Mouse (Mus musculus) midbrain, embryonic 16.5 days (tissue): ENCODE measurements around the gene Eif5. TPM values are rescaled to one million over a fixed set of nuclear protein-coding genes. Genes with fewer than 3 reads are reported as not detected.

ENCODE experiments used
- ATAC-seq: fragments of 200-750 bp; cut with Nextera tagmentation; 2 replicates; pipeline ENCODE4 v1.8.0; 2017; ENCODE audit warnings: moderate TSS enrichment
- H3K27ac ChIP-seq: fragments of 300-500 bp; sonication (generic); 2 replicates; pipeline ENCODE4 v1.5.1; 2014; ENCODE audit warnings: mild to moderate bottlenecking, low read length, mixed read lengths
- H3K27me3 ChIP-seq: fragments of 300-500 bp; sonication (generic); 2 replicates; pipeline ENCODE4 v1.6.1; 2014; ENCODE audit warnings: low read depth, low read length, mixed read lengths; ENCODE audit not compliant: control insufficient read depth, insufficient read depth
- H3K36me3 ChIP-seq: fragments of 300-500 bp; sonication (generic); 2 replicates; pipeline ENCODE4 v1.6.1; 2014; ENCODE audit warnings: mild to moderate bottlenecking, low read length, moderate library complexity, mixed read lengths; ENCODE audit not compliant: control insufficient read depth, insufficient read depth
- H3K4me1 ChIP-seq: fragments of 300-500 bp; sonication (generic); 2 replicates; pipeline ENCODE4 v1.6.1; 2014; ENCODE audit warnings: mild to moderate bottlenecking, low read length, mixed read lengths; ENCODE audit not compliant: control insufficient read depth, insufficient read depth
- H3K4me2 ChIP-seq: fragments of 300-500 bp; sonication (generic); 2 replicates; pipeline ENCODE4 v1.6.1; 2014; ENCODE audit warnings: mild to moderate bottlenecking, low read length, mixed read lengths
- H3K4me3 ChIP-seq: fragments of 300-500 bp; sonication (generic); 2 replicates; pipeline ENCODE4 v1.5.1; 2014; ENCODE audit warnings: low read depth, mild to moderate bottlenecking, low read length, moderate library complexity, mixed read lengths
- H3K9ac ChIP-seq: fragments of 300-500 bp; sonication (generic); 2 replicates; pipeline ENCODE4 v1.6.1; 2014; ENCODE audit warnings: low read depth, low read length, mixed read lengths
- H3K9me3 ChIP-seq: fragments of 300-500 bp; sonication (generic); replicated peaks from 2 replicates; pipeline ENCODE4 v1.6.1; 2014; ENCODE audit warnings: mild to moderate bottlenecking, low read length, mixed read lengths; ENCODE audit not compliant: control insufficient read depth, poor library complexity, severe bottlenecking
- WGBS: fragments of 180-500 bp; shearing (Covaris S2); extraction: QIAGEN DNeasy Blood & Tissue Kit; methylation state at CpG from one replicate; pipeline ENCODE4 v1.1.7; 2014; 5-methylcytosine and 5-hydroxymethylcytosine counted together
- polyA plus RNA-seq: library from polyadenylated mRNA; unstranded; fragments of >200 nt; fragmentation: Nextera tagmentation; extraction: Ambion mirVana; gene quantifications from 2 replicates; pipeline ENCODE4 v1.2.1, GENCODE M21; 2015

Gene Eif5
- polyA plus RNA-seq, 1 experiment from 2014 or later = 502 TPM

DNA sequence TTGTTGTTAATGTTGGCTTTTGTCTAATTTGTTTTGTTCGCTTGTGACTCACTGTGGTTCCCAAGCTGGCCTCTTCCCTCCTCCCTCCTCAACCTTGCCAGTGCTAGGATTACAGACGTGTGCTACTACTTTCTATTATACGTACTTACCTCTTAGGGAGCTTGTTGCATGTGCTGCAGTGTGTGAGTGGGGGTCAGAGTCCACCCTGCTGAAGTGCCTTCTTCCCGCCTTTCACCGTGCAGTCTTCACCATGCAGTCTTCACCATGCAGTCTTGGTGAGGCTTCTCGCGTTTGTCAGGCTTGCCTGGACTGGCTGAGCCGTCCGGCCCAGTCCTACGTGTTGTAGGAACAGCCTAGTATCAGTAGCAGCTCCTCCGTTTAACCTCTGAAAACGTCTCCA, 49.4 kb downstream of the Eif5 start:
- Histone ChIP-seq H3K27ac (no peak overlapping the region), H3K27me3 (no peaks in the 10 kb centered on the region), H3K4me1 (peaks cover 3% of the 10 kb centered on the region; the same call in 1 of the 2 replicates), H3K9me3 (no peaks in the 10 kb centered on the region), H3K4me2 (no peak overlapping the region), H3K4me3 (no peak overlapping the region), H3K9ac (no peak overlapping the region), H3K36me3 (no peaks in the 10 kb centered on the region)
- WGBS = 88% methylated on average over 12 of the region's 12 CpGs
- no peak for ATAC-seq

DNA sequence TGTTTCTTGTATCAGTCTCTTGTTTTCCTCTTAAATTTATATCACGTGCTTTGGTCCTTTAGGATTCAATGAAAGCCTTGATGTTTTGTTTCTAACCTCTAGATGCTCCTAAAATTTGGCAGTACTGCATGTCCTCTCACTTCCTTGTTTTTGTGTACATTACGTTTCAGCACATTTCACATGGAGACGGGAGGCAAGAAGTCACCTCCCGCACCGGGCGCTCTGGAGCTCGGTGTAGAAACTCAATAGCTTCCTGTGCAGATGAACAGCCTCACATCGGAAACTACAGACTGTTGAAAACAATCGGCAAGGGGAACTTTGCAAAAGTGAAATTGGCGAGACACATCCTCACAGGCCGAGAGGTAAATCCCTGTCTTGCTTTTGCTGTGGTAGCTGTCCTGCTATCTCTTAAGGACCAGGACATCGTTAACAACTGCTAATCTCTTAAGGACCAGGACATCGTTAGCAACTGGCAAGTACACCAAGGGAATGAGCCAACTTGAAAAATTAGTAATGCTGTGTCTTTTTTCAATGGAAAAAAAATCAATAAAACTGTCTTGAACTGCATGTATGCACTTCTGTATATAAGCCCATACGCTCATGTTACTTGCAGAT, 54.7 kb downstream of the Eif5 start:
- no peak overlapping the region for H3K9ac ChIP-seq
- no peak for ATAC-seq
- 85% methylated on average over 14 of the region's 14 CpGs for WGBS

DNA sequence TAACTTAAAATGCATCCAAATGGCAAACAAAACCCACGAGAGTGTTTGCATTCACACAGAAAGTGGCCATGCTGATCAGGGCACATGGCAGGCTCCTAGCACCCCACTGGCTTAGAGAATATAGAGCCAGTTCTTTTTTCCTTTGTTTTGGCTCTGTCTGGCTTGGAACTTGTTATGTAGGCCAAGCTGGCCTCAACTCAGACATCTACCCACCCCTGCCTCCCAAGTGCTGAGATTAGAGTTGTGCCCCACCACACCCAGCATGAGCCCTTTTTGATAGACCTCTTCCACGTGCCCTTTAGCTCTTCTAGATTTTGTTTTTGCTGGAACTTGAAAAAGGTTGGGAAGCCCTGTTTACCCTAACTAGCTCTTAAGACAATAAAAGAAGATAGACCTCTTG, 56.0 kb downstream of the Eif5 start:
- no peak overlapping the region for H3K4me3 ChIP-seq
- ATAC-seq = no peak
- H3K9ac ChIP-seq = no peak overlapping the region
- no peaks in the 10 kb centered on the region for H3K4me1 ChIP-seq
- H3K4me2 ChIP-seq = no peak overlapping the region
- H3K9me3 ChIP-seq = no peaks in the 10 kb centered on the region
- H3K27me3 ChIP-seq = no peaks in the 10 kb centered on the region
- H3K27ac ChIP-seq = no peak overlapping the region
- WGBS = 67% methylated on average over 2 of the region's 2 CpGs
- peaks cover 17% of the 10 kb centered on the region for H3K36me3 ChIP-seq

More for the DNA sequence above, 54.7 kb downstream of the Eif5 start:
- Histone ChIP-seq H3K27me3 (no peaks in the 10 kb centered on the region), H3K4me3 (no peak overlapping the region), H3K36me3 (peaks cover 11% of the 10 kb centered on the region), H3K4me1 (no peaks in the 10 kb centered on the region), H3K4me2 (no peak overlapping the region), H3K27ac (no peak overlapping the region), H3K9me3 (no peaks in the 10 kb centered on the region)

Other genes starting within 250 kb of the Eif5 start
- 39.9 and 40.2 TPM in 2 replicates for gene Cdc42bpb, start 160.3 kb upstream of the Eif5 start, polyA plus RNA-seq
- gene Lbhd2, start 131.2 kb upstream of the Eif5 start, polyA plus RNA-seq = 4.9 and 7.0 TPM in 2 replicates
- gene Exoc3l4, start 121.0 kb upstream of the Eif5 start, polyA plus RNA-seq = 2.0 and 2.1 TPM in 2 replicates
- 0.31 and 0.79 TPM in 2 replicates for gene Tnfaip2, start 95.5 kb upstream of the Eif5 start, polyA plus RNA-seq
- 1.0 and 3.1 TPM in 2 replicates for gene Gm266, start 52.2 kb upstream of the Eif5 start, polyA plus RNA-seq
- 39.9 and 45.5 TPM in 2 replicates for gene Mark3, start 36.5 kb downstream of the Eif5 start, polyA plus RNA-seq
- gene Ckb, start 134.3 kb downstream of the Eif5 start, polyA plus RNA-seq = 1,397 and 1,482 TPM in 2 replicates
- 9.8 and 10.4 TPM in 2 replicates for gene Trmt61a, start 140.1 kb downstream of the Eif5 start, polyA plus RNA-seq
- gene Bag5, start 175.2 kb downstream of the Eif5 start, polyA plus RNA-seq = 70.4 and 71.8 TPM in 2 replicates
- 52.3 and 56.8 TPM in 2 replicates for gene Apopt1, start 175.2 kb downstream of the Eif5 start, polyA plus RNA-seq
- gene Klc1, start 220.8 kb downstream of the Eif5 start, polyA plus RNA-seq = 665 and 671 TPM in 2 replicates